Mouse (Mus musculus) embryonic facial prominence, embryonic 13.5 days (tissue): ENCODE results near the gene Nr1i3. TPM values are rescaled to one million over a fixed set of nuclear protein-coding genes. Genes with fewer than 3 reads are reported as not detected.
A peak's percentile ranks its signal among the peaks of the same experiment; 100 is the strongest.

Experiments
- ATAC-seq: fragments of 200-750 bp; cut with Nextera tagmentation; 2 replicates; pipeline ENCODE4 v1.8.0; 2017; ENCODE audit warnings: low read depth; ENCODE audit not compliant: insufficient number of reproducible peaks, insufficient read depth, low FRiP score, low TSS enrichment
- H3K27ac ChIP-seq: fragments of 300-500 bp; sonication (generic); 2 replicates; pipeline ENCODE4 v1.5.1; 2015; ENCODE audit warnings: moderate library complexity, mild to moderate bottlenecking, inconsistent platforms
- H3K27me3 ChIP-seq: fragments of 300-500 bp; sonication (generic); 2 replicates; pipeline ENCODE4 v1.6.1; 2015; ENCODE audit warnings: mild to moderate bottlenecking, inconsistent platforms
- H3K36me3 ChIP-seq: fragments of 300-500 bp; sonication (generic); 2 replicates; pipeline ENCODE4 v1.6.1; 2015; ENCODE audit warnings: mild to moderate bottlenecking, inconsistent platforms
- H3K4me1 ChIP-seq: fragments of 300-500 bp; sonication (generic); 2 replicates; pipeline ENCODE4 v1.6.1; 2015; ENCODE audit warnings: inconsistent platforms
- H3K4me2 ChIP-seq: fragments of 300-500 bp; sonication (generic); 2 replicates; pipeline ENCODE4 v1.6.1; 2015; ENCODE audit warnings: moderate library complexity, mild to moderate bottlenecking, inconsistent platforms
- H3K4me3 ChIP-seq: fragments of 300-500 bp; sonication (generic); 2 replicates; pipeline ENCODE4 v1.5.1; 2015; ENCODE audit warnings: mild to moderate bottlenecking, inconsistent platforms
- H3K9ac ChIP-seq: fragments of 300-500 bp; sonication (generic); 2 replicates; pipeline ENCODE4 v1.6.1; 2015; ENCODE audit warnings: mild to moderate bottlenecking, inconsistent platforms
- H3K9me3 ChIP-seq: fragments of 300-500 bp; sonication (generic); 2 replicates; pipeline ENCODE4 v1.6.1; 2016; ENCODE audit warnings: inconsistent platforms
- WGBS: fragments of 180-500 bp; shearing (Covaris S2); methylation state at CpG from one replicate; pipeline ENCODE4 v1.1.7; 2015; ENCODE audit warnings: mixed read lengths; 5-methylcytosine and 5-hydroxymethylcytosine counted together
- polyA plus RNA-seq: library from polyadenylated mRNA; unstranded; fragments of >200 nt; fragmentation: Nextera tagmentation; extraction: Ambion mirVana; gene quantifications from 2 replicates; pipeline ENCODE4 v1.2.1, GENCODE M21; 2015

Nr1i3 gene
- polyA plus RNA-seq, 1 experiment from 2014 or later = 0.10 TPM

DNA sequence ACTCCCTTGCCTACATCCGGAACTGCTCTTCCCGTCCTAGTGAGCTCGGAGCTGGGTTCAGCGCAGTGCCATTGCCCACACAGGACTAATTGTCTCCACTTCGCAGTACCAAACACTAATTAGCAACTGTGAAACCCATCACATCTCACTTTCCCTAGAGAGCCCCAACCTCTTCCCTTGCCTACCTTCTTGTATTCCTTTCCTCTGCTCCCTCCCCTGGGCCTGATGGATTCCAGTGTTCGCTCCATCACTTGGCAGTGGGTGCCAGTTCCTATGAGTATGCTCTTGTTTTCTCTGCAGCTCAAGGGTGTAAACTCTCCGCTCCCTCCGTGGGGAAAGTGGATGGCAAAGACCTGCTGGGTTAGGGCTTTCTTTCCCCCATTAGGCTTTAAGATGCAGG is 28.1 kb upstream of the Nr1i3 start:
- Histone ChIP-seq H3K27ac (no peak overlapping the region), H3K4me2 (no peak overlapping the region), H3K36me3 (no peaks in the 10 kb centered on the region), H3K4me1 (peaks cover 18% of the 10 kb centered on the region), H3K4me3 (no peak overlapping the region), H3K9ac (no peak overlapping the region), H3K9me3 (no peaks in the 10 kb centered on the region), H3K27me3 (peaks cover under 1% of the 10 kb centered on the region; the same call in 1 of the 2 replicates)
- 63% methylated on average over 8 of the region's 8 CpGs for WGBS
- ATAC-seq = no peak

DNA sequence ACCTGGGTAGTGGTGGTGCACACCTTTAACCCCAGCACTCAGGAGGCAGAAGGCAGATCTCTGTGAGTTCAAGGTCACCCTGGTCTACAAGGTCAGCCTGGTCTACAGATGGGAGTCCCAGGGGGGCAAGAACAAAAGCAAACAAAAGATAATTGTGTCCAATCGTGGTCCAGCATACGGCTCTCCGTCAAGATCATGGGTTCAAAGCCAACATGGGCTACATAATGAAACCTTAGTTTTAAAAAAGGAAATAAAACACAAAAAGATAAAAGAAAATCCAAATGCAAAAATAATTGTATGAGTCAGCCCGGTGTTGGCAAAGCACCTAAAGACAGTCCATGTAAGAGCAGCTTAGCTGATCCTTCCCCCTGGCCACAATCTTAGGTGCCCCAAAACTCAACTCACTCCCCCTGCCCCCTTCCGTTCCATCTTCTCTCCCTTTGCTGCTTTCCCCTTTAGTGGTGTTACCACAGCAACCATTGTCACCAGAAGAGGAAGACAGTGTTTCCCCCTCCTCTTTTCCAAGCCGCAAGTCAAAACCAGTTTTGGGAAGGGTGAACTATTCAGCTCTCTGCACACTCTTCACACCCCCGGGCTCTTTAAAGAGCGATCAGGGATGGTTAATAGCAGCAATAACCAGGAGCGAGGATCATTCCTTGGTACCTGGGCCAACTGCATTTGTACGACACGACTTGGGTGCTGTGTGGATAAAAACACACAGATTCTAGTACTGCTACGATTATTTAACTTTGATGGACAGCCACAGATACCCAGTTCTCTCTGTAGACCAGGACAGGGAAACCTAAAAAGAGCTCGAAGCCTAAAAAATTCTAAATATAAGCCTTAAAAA is 25.7 kb upstream of the Nr1i3 start:
- ATAC-seq = no peak
- Histone ChIP-seq H3K36me3 (no peaks in the 10 kb centered on the region), H3K9me3 (no peaks in the 10 kb centered on the region), H3K27me3 (peaks cover 25% of the 10 kb centered on the region), H3K9ac (no peak overlapping the region), H3K27ac (0 out of 2 replicates have a peak overlapping the region, but pooled peaks have one; percentile 2), H3K4me2 (no peak overlapping the region), H3K4me3 (no peak overlapping the region), H3K4me1 (peaks cover 22% of the 10 kb centered on the region)
- 56% methylated on average over 13 of the region's 13 CpGs for WGBS

DNA sequence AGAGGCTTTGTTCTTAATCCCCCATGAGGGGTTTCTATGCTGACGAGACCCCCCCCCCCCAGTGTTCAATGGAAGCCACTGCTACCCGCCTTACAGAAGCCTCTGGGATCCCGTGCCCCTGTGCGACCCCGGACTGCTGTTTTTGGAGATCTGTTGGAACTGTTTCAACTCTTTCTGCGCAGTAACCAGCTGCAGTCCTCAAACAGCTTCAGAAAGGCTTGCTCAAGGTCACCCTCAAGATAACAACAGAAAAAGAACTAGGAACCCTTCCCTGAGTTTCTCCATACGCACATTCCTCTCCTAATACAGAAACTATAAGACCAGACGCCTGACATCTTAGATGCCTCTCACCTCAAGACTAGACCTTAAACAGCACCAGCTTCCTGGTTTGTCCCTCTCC is 24.7 kb upstream of the Nr1i3 start:
- ATAC-seq = no peak
- H3K27ac ChIP-seq = peak overlapping the region; percentile 66; the same call in 1 of the 2 replicates
- H3K4me1 ChIP-seq = peaks cover 32% of the 10 kb centered on the region
- peaks cover 34% of the 10 kb centered on the region for H3K27me3 ChIP-seq
- H3K9me3 ChIP-seq = no peaks in the 10 kb centered on the region
- H3K9ac ChIP-seq = no peak overlapping the region
- peak overlapping the region; percentile 7 for H3K4me2 ChIP-seq
- no peak overlapping the region for H3K4me3 ChIP-seq
- 11% methylated on average over 8 of the region's 8 CpGs for WGBS
- no peaks in the 10 kb centered on the region for H3K36me3 ChIP-seq

DNA sequence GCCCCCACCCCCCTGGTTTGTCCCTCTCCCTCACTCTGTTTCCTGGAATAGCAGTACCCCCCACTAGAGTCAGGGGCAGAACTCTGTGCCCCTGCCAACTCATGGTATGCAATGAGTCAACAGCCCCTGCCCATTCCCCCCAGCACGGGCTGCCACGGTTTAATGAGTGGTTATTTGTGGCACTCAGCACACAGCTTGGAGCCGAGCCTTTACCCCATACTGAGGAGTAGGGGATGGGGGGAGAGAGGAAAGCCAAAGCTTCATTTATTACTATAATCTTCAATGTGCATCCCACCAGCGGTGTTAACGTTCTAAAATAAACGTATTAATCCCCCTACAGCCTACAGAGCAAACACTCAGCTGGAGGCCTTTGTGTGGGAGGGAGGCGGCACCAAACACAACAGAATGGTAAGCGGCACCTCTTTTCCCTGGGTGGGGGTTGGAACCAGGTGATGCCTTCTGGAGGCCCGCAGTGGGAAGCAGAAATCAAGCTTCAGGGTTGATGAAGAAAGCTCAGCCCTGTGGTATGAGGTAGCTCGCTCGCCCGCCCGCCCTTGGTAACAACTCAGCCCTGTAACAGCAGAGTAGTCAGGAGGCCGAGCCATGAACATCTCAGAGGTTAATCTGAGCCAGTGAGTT is 24.2 kb upstream of the Nr1i3 start:
- no peaks in the 10 kb centered on the region for H3K9me3 ChIP-seq
- no peaks in the 10 kb centered on the region for H3K36me3 ChIP-seq
- H3K9ac ChIP-seq = no peak overlapping the region
- peaks cover 40% of the 10 kb centered on the region for H3K27me3 ChIP-seq
- peak overlapping the region; percentile 66; the same call in 1 of the 2 replicates for H3K27ac ChIP-seq
- WGBS = 35% methylated on average over 14 of the region's 14 CpGs
- peaks cover 38% of the 10 kb centered on the region for H3K4me1 ChIP-seq
- H3K4me3 ChIP-seq = no peak overlapping the region
- peak overlapping the region; percentile 7 for H3K4me2 ChIP-seq
- peak; percentile 69 for ATAC-seq

DNA sequence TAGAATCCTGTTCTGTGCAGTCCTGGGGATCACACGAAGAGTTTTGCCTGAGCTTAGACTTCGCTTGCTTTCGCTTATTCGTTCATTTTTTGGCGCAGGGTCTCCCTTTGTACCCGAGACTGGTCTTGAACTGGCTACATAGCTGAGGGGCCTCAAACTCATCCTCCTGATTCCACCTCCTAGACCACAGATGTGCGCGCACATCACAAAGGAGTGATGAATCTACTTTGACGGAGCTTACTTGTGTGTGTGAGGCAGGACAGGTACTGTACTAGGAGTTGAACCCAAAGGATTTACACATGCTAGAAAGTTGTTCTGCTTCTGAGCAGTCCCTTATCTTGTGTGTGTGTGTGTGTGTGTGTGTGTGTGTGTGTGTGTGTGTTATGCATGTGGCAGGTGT is 22.9 kb upstream of the Nr1i3 start:
- ATAC-seq = no peak
- Histone ChIP-seq H3K36me3 (no peaks in the 10 kb centered on the region), H3K27me3 (peaks cover 52% of the 10 kb centered on the region), H3K27ac (no peak overlapping the region), H3K4me1 (peaks cover 49% of the 10 kb centered on the region), H3K9ac (no peak overlapping the region), H3K9me3 (no peaks in the 10 kb centered on the region), H3K4me3 (no peak overlapping the region), H3K4me2 (no peak overlapping the region)
- WGBS = 92% methylated on average over 9 of the region's 9 CpGs

DNA sequence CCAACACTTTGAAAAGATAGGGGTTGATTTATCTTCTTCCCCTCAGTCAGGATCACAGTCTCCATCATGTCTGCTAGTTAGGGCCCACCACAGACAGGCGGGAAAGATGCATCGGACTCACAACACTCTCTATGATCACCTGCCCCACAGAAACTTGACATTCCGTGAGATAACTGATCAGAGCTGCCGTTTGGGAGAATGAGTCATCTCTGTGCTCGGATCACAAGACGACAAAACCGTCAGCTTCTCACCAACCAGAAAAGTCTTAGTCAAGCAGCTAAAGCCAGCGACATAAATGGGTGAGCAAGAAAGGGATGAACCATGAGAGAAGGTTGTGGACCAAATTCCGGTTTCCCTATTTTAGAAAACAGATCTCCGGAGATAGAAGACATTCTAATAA is 21.5 kb upstream of the Nr1i3 start:
- H3K27me3 ChIP-seq = peaks cover 65% of the 10 kb centered on the region

DNA sequence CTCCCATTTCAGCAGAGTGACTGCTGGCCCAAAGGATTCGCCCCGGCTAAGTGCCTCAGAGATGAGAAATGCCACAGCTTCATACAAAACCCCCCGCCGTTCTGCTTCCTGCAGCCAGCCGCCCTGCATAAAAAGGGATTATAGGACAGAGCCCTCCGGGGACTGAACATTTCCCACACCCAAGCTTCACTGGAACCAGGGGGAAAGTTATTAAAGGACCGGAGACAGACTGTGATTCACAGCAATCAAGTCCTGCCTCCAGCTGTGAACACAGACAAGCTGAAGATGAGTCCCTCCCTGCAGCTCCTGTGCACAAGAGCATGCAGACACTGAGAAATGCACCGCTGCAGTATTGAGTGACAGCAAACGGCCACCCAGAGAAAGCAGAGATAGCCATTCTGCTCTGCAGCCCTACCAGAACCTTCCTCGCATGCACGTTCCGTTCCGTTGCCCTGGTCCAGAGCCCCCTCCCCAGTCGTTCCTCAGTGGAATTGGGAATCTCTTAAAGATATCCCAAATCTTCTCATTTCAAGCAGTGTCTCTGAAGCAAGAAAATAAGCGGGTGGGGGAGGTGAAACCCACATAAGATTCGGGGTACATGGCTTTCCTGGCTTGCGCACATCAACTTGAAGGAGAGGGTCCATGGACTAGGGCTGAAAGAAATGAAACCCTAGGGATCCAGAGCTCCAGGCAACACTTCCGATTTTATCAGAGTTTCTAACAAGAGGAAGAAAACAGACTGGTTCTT is 20.5 kb upstream of the Nr1i3 start:
- Histone ChIP-seq H3K27ac (no peak overlapping the region), H3K9ac (peak overlapping the region; percentile 55; the same call in 1 of the 2 replicates), H3K9me3 (no peaks in the 10 kb centered on the region), H3K4me2 (peak overlapping the region; percentile 49), H3K4me3 (peak overlapping the region; percentile 27), H3K4me1 (peaks cover 50% of the 10 kb centered on the region), H3K27me3 (peaks cover 69% of the 10 kb centered on the region), H3K36me3 (no peaks in the 10 kb centered on the region)
- WGBS = 2% methylated on average over 18 of the region's 18 CpGs
- ATAC-seq = no peak

More for the DNA sequence above, 21.5 kb upstream of the Nr1i3 start:
- Histone ChIP-seq H3K4me3 (no peak overlapping the region), H3K9me3 (no peaks in the 10 kb centered on the region), H3K27ac (no peak overlapping the region), H3K4me1 (peaks cover 53% of the 10 kb centered on the region), H3K36me3 (no peaks in the 10 kb centered on the region), H3K9ac (no peak overlapping the region), H3K4me2 (no peak overlapping the region)
- 43% methylated on average over 10 of the region's 10 CpGs for WGBS
- ATAC-seq = no peak

DNA sequence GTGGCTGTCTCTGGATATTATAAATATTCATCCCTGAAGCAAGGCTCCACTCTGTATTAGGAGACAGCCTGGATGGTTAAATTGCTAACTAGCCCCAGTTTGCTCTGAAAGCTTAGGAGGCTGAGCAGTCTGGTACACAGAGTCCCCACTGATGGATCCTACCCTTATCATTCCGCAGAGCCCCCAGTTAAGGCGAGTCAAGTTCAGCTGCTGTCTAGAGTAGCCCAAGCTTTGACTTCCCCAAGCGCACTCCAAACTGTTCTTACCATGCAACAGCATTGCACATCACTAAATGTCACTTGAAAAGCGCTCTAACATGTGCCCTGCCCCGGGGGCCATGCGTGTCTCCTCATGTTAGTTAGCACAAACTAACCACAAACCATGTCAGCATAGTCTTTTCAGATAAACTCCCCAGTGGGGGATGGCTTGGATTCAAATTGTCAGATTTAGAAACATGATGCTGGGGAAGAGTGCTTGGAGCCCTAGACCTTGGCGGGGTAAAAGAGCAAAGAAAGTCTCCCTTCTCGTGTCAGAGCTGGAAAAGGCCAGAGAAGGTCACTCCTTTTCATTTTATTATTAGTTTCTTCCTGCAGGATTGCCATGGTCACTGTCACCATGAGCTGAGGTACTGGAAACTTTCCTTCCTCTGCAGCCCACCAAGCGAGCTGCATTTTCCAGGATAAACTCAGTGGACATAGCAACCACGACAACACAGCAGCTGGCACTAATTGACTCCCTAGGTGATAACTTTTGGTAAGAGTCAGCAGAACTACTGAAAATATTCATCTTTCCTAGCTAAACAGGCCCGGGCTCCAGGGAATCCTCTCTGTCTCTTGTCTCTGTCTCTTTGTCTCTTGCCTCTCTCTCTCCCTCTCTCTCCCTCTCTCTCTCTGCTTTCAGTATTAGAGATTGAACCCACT is 19.6 kb upstream of the Nr1i3 start:
- Histone ChIP-seq H3K9me3 (no peaks in the 10 kb centered on the region), H3K4me3 (peak overlapping the region; percentile 27), H3K27me3 (peaks cover 69% of the 10 kb centered on the region), H3K4me1 (peaks cover 43% of the 10 kb centered on the region), H3K9ac (no peak overlapping the region), H3K27ac (no peak overlapping the region), H3K36me3 (no peaks in the 10 kb centered on the region), H3K4me2 (peak overlapping the region; percentile 49)
- WGBS = 13% methylated on average over 11 of the region's 11 CpGs
- ATAC-seq = no peak

DNA sequence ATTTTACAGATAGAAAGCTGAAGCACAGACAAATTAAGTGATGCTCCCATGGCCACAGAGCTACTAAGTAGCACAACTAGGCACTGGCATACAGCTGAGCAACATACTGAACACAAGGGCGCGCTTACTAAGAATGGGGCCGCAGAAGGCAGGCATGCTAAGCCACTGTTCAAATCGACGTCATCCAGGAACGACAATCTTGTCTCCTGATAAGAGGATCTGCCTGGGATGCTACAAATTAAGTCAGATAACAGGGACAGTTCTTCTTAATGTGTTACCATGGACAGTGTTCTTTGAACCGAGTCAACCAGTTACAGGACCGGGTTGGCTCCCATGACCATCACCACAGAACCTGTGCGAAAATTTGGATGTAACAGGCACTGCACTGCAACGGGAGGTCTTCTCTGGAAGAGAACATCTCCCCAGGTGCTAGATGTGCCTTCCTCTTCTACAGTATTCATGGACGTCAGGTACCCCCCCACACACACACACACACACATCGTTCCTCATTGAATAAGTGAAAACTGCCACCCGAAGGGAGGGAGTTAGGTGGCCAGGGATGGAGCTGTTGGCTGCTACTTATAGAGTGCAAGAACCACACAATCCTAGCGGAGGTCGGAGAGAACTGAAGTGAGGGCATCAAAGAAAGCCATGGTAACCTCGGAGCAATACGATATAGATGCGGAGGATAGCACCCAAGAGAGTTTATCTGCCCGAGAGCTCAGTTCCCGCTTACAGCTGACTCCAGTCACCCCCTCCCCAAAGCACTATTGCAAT is 18.5 kb upstream of the Nr1i3 start:
- Histone ChIP-seq H3K4me1 (peaks cover 35% of the 10 kb centered on the region), H3K4me2 (peak overlapping the region; percentile 97), H3K27me3 (peaks cover 72% of the 10 kb centered on the region), H3K4me3 (peak overlapping the region; percentile 59), H3K9me3 (no peaks in the 10 kb centered on the region), H3K27ac (no peak overlapping the region), H3K36me3 (no peaks in the 10 kb centered on the region), H3K9ac (peak overlapping the region; percentile 70)
- 5% methylated on average over 20 of the region's 20 CpGs for WGBS
- 0 out of 2 replicates have a peak, but pooled peaks have one; percentile 32 for ATAC-seq

DNA sequence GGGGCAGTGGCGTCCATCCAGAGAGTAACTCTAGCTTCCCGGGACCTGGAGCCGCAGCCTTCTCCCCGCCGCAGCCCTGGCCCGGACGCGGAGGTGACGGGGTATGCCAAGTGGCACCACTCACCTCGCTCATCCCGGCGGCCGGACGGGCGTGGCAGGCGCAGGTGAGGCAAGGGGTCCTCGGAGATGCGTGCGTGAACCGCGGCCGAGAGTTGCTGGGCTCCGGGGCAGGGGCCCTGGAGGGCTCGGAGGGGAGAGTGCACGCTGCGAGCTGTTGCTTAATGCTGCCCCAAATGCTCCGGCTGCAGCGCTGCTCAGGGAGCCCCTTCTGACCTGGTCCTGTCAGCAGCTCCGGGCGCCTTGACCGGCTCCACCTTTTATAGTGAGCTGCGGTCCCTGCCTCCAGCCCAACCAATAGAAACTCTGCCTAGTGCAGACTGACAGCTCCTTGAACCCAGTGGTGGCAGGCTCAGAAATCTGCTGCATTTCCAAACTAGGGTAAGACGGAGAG is 17.8 kb upstream of the Nr1i3 start, which contains the start of gene Pcp4l1:
TSS of gene Pcp4l1 (minus strand) at position 382 of the 511 bp plus-strand sequence.
- Histone ChIP-seq H3K4me3 (peak within 1 kb of the TSS; percentile 59), H3K4me2 (peak within 1 kb of the TSS; percentile 97), H3K9me3 (no peaks in the 10 kb centered on the region), H3K27me3 (peaks cover 69% of the 10 kb centered on the region), H3K4me1 (peaks cover 35% of the 10 kb centered on the region), H3K36me3 (no peaks in the 10 kb centered on the region), H3K27ac (no peak within 1 kb of the TSS), H3K9ac (peak within 1 kb of the TSS; percentile 70)
- WGBS = under 1% methylated on average over 33 of the region's 33 CpGs
- no peak for ATAC-seq
